ENCODE assay signal across 8 mouse cellular contexts in genomic region chr11:60175371-60176181, GRCm38 (mm10). TPM values are rescaled to one million over a fixed set of nuclear protein-coding genes. Genes with fewer than 3 reads are reported as not detected.
A peak's percentile ranks its signal among the peaks of the same experiment; 100 is the strongest.
DNase-seq lines count a peak whose midpoint lies in the region; ATAC-seq and TF ChIP-seq lines count a peak whose summit lies in the region.

No protein-coding gene starts in this region.

- no peak for TF ChIP-seq POLR2A in lung, adult 2 months (IDR thresholded peaks at IDR 0.05; ENCODE audit: borderline replicate concordance, extremely low read depth, low read depth, low read length)

- peak overlapping the region; percentile 77 for H3K4me3 ChIP-seq in G1E (ENCODE audit: low read depth, low read length)
- H3K4me3 ChIP-seq in lung, adult 2 months (replicated peaks; ENCODE audit: extremely low read depth, low read depth, low read length), result peak overlapping the region; percentile 60

- no peaks in the 10 kb centered on the region for H3K27me3 ChIP-seq in G1E (ENCODE audit: insufficient read depth, low read length)

- ATAC-seq in G1E (ENCODE audit: extremely low read depth, insufficient number of reproducible peaks, low FRiP score, poor library complexity, severe bottlenecking), result no peak
- peak; percentile 39 to 46 for ATAC-seq in hematopoietic stem cell, adult 5-6 weeks (replicated peaks in 1 of 2; ENCODE audit: insufficient read depth in 1 of 2, low FRiP score in 2 of 2, low TSS enrichment in 1 of 2, low read depth in 1 of 2, poor library complexity in 2 of 2, severe bottlenecking in 2 of 2)

- no peaks in the 10 kb centered on the region for H3K9me3 ChIP-seq in G1E (replicated peaks)

- peaks cover 77% of the 10 kb centered on the region for H3K36me3 ChIP-seq in G1E (replicated peaks)

- peaks cover 59% of the 10 kb centered on the region for H3K4me1 ChIP-seq in G1E (ENCODE audit: insufficient read depth, low read depth, low read length)
- peaks cover 15% of the 10 kb centered on the region for H3K4me1 ChIP-seq in lung, adult 2 months (ENCODE audit: control insufficient read depth, insufficient read depth, low read length)

- DNase-seq in G1E (ENCODE audit: low spot score), result peak; percentile 69
- DNase-seq in cerebellum, adult 11 months, result peak; percentile 80
- DNase-seq in forelimb bud, embryonic 11.5 days (ENCODE audit: low read depth, low spot score), result peak; percentile 46
- DNase-seq in layer of hippocampus, adult 8-10 months (ENCODE audit: low spot score in 2 of 2), result peak; percentile 67 to 69
- DNase-seq in lung, adult 2 months, result peak; percentile 53
- peak; percentile 51 for DNase-seq in ovary, postnatal 14 days (ENCODE audit: low spot score)
- DNase-seq in thymus, postnatal 4 days, result peak; percentile 73

- WGBS in lung, adult 2 months, result under 1% methylated on average over 65 of the region's 66 CpGs

- no peak for TF ChIP-seq CTCF in G1E (IDR thresholded peaks at IDR 0.05; ENCODE audit: low read depth, low read length)
- no peak for TF ChIP-seq CTCF in lung, adult 2 months (IDR thresholded peaks at IDR 0.05; ENCODE audit: insufficient read depth, low read length)

RNA-seq across cellular contexts. Expression of gene Srebf1, which starts 46.8 kb away (rescaled TPM):
- 79.4 and 137 TPM in 2 replicates for total RNA-seq in G1E (2014; fragmentation: Nextera tagmentation)
- 64.4 and 66.8 TPM in 2 replicates for total RNA-seq in G1E (2017)
- 276 and 322 TPM in 2 replicates for polyA plus RNA-seq in G1E (2012)
- 59.3 and 63.0 TPM in 2 replicates for total RNA-seq in hematopoietic stem cell, adult 5-6 weeks (2017)
- 100 to 1,000 TPM in 2 of 4 experiments, 10 to 100 TPM in 2; 84.3 to 119 (median 101) TPM for total RNA-seq in layer of hippocampus, adult 8-10 months (2022)
- polyA plus RNA-seq in lung, adult 2 months (2012; rRNA removed), result 206 and 236 TPM in 2 replicates
